Mouse (Mus musculus): Measurements from ENCODE around the gene Nptxr. TPM values are rescaled to one million over a fixed set of nuclear protein-coding genes. Genes with fewer than 3 reads are reported as not detected.

Nptxr gene
- polyA plus RNA-seq, 1 experiment from 2014 or later, result 1.2 TPM

DNA sequence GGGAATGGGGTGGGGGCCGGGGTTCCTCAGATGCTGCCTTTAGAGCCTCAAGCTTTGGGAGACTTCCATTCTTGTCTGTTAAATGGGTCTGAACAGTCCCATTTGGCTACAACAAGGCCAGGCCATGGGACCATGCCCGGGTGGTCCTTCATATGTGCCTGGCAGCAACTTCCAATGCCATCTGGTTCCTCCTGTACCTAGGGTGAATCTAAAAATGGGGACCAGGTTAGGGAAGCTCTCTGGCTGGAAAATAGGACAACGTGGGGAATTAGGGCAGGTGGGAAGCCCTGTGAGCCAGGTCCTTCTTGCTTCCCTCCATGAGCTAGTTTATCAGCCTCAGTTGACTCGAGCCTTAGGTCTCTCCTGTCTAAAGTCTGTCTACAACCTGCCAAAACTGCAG, 6.4 kb upstream of the Nptxr start:
- no peak overlapping the region for H3K4me3 ChIP-seq (ENCODE audit: low read depth, low read length)
- no peak overlapping the region for H3K27ac ChIP-seq (ENCODE audit: low read length)
- H3K36me3 ChIP-seq (ENCODE audit: insufficient read depth, low read length), result no peaks in the 10 kb centered on the region
- 59% methylated on average over 4 of the region's 4 CpGs for WGBS
- no peak for DNase-seq (ENCODE audit: low spot score)
- TF ChIP-seq CTCF (IDR thresholded peaks at IDR 0.05) (no peak), EP300 (IDR thresholded peaks at IDR 0.05) (no peak)
- no peaks in the 10 kb centered on the region for H3K9me3 ChIP-seq (ENCODE audit: low read length)
- ATAC-seq, result no peak
- H3K4me2 ChIP-seq (replicated peaks; ENCODE audit: low read depth, low read length), result no peak overlapping the region
- peaks cover 17% of the 10 kb centered on the region; the same call in 1 of the 2 replicates for H3K27me3 ChIP-seq (replicated peaks; ENCODE audit: insufficient read depth, low read length)
- H3K9ac ChIP-seq (replicated peaks; ENCODE audit: low read depth), result no peak overlapping the region
- H3K4me1 ChIP-seq (ENCODE audit: insufficient read depth, low read depth, low read length), result no peaks in the 10 kb centered on the region

DNA sequence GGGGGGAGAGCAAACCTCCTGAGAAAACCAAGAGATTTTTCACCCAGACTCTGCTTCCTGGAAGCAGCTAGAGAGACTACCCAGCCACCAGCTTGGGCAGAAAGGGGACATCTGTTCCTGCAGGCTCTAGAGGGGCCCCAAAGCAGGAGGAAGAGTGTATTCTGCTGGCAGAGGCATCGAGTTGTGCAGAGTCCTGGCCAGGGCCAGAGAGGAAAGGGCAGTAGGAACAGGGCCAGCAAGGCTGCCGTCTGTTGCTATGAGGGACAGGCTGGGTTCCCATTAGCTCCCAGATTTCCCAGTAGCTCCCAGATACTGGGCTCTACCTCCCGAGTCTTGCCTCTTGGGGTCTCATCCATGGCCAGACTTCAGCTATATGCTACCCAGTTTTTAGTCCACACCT, 5.5 kb upstream of the Nptxr start:
- no peak overlapping the region for H3K4me2 ChIP-seq (replicated peaks; ENCODE audit: low read depth, low read length)
- H3K4me1 ChIP-seq (ENCODE audit: insufficient read depth, low read depth, low read length), result no peaks in the 10 kb centered on the region
- no peaks in the 10 kb centered on the region for H3K36me3 ChIP-seq (ENCODE audit: insufficient read depth, low read length)
- H3K4me3 ChIP-seq (ENCODE audit: low read depth, low read length), result no peak overlapping the region
- H3K9ac ChIP-seq (replicated peaks; ENCODE audit: low read depth), result no peak overlapping the region
- WGBS, result 38% methylated on average over 3 of the region's 3 CpGs
- TF ChIP-seq EP300 (IDR thresholded peaks at IDR 0.05), result no peak
- no peak for TF ChIP-seq CTCF (IDR thresholded peaks at IDR 0.05)
- DNase-seq (ENCODE audit: low spot score), result no peak
- no peak overlapping the region for H3K27ac ChIP-seq (ENCODE audit: low read length)
- no peak for ATAC-seq
- peaks cover 27% of the 10 kb centered on the region for H3K27me3 ChIP-seq (replicated peaks; ENCODE audit: insufficient read depth, low read length)
- no peaks in the 10 kb centered on the region for H3K9me3 ChIP-seq (ENCODE audit: low read length)

DNA sequence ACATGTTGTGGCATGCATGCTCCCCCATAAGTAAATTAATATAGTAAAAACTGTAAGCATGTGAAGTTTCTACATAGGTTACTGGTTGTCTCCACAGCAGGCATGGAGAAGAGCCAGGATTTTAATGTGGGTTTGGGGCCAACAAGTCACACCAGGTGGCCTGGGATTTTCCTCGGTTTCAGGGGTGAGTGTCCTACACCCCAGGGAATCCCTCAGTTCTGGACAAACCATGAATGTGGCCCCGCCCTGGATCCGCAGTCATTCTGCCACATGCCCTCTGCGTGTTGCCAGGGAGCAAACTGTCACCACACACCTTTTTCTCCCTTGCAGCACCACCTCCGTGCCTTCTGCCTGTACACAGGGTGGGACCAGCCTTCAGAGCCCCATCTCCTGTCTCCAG, 4.1 kb upstream of the Nptxr start:
- ATAC-seq (no peak), DNase-seq (ENCODE audit: low spot score) (no peak)
- H3K4me3 ChIP-seq (ENCODE audit: low read depth, low read length), result no peak overlapping the region
- no peaks in the 10 kb centered on the region for H3K36me3 ChIP-seq (ENCODE audit: insufficient read depth, low read length)
- H3K4me1 ChIP-seq (ENCODE audit: insufficient read depth, low read depth, low read length), result peaks cover 3% of the 10 kb centered on the region; the same call in 1 of the 2 replicates
- no peak overlapping the region for H3K27ac ChIP-seq (ENCODE audit: low read length)
- 44% methylated on average over 5 of the region's 5 CpGs for WGBS
- H3K4me2 ChIP-seq (replicated peaks; ENCODE audit: low read depth, low read length), result no peak overlapping the region
- TF ChIP-seq EP300 (IDR thresholded peaks at IDR 0.05) (no peak), CTCF (IDR thresholded peaks at IDR 0.05) (no peak)
- H3K9ac ChIP-seq (replicated peaks; ENCODE audit: low read depth), result no peak overlapping the region
- no peaks in the 10 kb centered on the region for H3K9me3 ChIP-seq (ENCODE audit: low read length)
- peaks cover 37% of the 10 kb centered on the region for H3K27me3 ChIP-seq (replicated peaks; ENCODE audit: insufficient read depth, low read length)

DNA sequence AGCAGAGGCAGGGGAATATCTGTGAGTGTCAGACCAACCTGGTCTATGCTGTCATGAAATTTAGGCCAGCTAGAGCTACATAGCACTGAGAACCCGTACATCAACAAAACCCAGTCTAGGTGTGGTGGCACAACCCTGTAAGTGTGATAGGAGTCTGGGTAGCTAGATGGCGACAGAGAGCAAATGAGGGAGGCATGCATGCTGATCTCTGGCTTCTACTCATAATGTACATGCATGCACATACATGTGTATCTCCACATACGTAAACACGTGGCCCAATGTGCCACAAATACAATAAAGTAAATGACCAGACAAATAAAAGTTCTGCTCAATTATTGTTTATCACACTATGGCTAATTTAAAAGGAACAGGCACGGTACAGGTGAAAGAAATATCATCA, 3.5 kb upstream of the Nptxr start:
- peaks cover 6% of the 10 kb centered on the region; the same call in 1 of the 2 replicates for H3K4me1 ChIP-seq (ENCODE audit: insufficient read depth, low read depth, low read length)
- no peak overlapping the region for H3K27ac ChIP-seq (ENCODE audit: low read length)
- H3K4me2 ChIP-seq (replicated peaks; ENCODE audit: low read depth, low read length), result no peak overlapping the region
- no peak for ATAC-seq
- peaks cover 42% of the 10 kb centered on the region for H3K27me3 ChIP-seq (replicated peaks; ENCODE audit: insufficient read depth, low read length)
- TF ChIP-seq CTCF (IDR thresholded peaks at IDR 0.05), result peak; percentile 86
- no peak for TF ChIP-seq EP300 (IDR thresholded peaks at IDR 0.05)
- no peaks in the 10 kb centered on the region for H3K36me3 ChIP-seq (ENCODE audit: insufficient read depth, low read length)
- 22% methylated on average over 5 of the region's 5 CpGs for WGBS
- peak; percentile 61 for DNase-seq (ENCODE audit: low spot score)
- no peak overlapping the region for H3K9ac ChIP-seq (replicated peaks; ENCODE audit: low read depth)
- H3K9me3 ChIP-seq (ENCODE audit: low read length), result no peaks in the 10 kb centered on the region
- H3K4me3 ChIP-seq (ENCODE audit: low read depth, low read length), result no peak overlapping the region

DNA sequence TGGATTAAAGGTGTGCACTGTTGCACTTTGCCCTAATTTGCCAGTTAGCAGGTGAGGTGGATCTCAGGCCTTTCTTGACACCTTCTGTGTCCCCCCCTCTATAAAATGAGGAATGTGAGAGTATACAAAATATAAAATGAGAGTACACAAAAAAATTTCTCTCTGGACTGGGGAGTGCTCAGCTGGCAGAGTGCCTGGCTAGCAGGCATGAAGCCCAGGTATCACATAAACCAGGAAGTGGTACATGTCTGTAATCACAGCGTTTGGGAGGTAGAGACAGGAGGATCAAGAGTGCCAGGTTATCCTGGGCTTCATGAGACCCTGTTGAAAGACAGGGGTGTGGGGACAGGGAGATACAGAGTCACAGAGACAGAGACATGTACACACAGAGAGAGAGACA, 2.5 kb upstream of the Nptxr start:
- Histone ChIP-seq H3K36me3 (ENCODE audit: insufficient read depth, low read length) (no peaks in the 10 kb centered on the region), H3K4me1 (ENCODE audit: insufficient read depth, low read depth, low read length) (peaks cover 6% of the 10 kb centered on the region; the same call in 1 of the 2 replicates), H3K27me3 (replicated peaks; ENCODE audit: insufficient read depth, low read length) (peaks cover 52% of the 10 kb centered on the region), H3K27ac (ENCODE audit: low read length) (no peak overlapping the region), H3K4me2 (replicated peaks; ENCODE audit: low read depth, low read length) (no peak overlapping the region), H3K9ac (replicated peaks; ENCODE audit: low read depth) (no peak overlapping the region), H3K4me3 (ENCODE audit: low read depth, low read length) (no peak overlapping the region), H3K9me3 (ENCODE audit: low read length) (no peaks in the 10 kb centered on the region)
- TF ChIP-seq EP300 (IDR thresholded peaks at IDR 0.05) (no peak), CTCF (IDR thresholded peaks at IDR 0.05) (no peak)
- ATAC-seq (no peak), DNase-seq (ENCODE audit: low spot score) (no peak)
- WGBS, result 24% methylated on average over 1 of the region's 1 CpGs

DNA sequence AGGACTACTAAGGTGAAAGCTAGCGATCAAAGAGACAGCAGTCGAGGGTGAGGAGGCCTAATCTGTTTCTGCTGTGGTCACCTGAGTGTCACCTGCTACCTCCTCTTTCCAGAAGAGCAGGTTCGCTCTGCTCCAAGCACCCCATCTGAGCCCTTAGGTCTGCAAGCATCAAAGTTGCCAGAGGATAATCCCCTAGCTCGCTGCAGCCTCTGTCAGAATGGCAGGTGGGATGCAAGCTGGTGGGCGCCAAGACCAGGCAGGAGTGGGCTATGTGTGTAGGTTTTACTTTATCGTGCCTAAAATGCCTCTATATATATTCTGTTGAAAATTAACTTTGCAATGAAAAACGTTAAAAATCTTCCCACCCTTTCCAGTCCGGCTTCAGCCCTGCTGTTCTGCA, 680 bp upstream of the Nptxr start:
- H3K27ac ChIP-seq (ENCODE audit: low read length), result no peak overlapping the region
- H3K4me2 ChIP-seq (replicated peaks; ENCODE audit: low read depth, low read length), result no peak overlapping the region
- no peak overlapping the region for H3K9ac ChIP-seq (replicated peaks; ENCODE audit: low read depth)
- DNase-seq (ENCODE audit: low spot score), result no peak
- WGBS, result 21% methylated on average over 8 of the region's 8 CpGs
- no peak overlapping the region for H3K4me3 ChIP-seq (ENCODE audit: low read depth, low read length)
- no peaks in the 10 kb centered on the region for H3K36me3 ChIP-seq (ENCODE audit: insufficient read depth, low read length)
- TF ChIP-seq CTCF (IDR thresholded peaks at IDR 0.05), result no peak
- TF ChIP-seq EP300 (IDR thresholded peaks at IDR 0.05), result no peak
- H3K9me3 ChIP-seq (ENCODE audit: low read length), result no peaks in the 10 kb centered on the region
- H3K27me3 ChIP-seq (replicated peaks; ENCODE audit: insufficient read depth, low read length), result peaks cover 53% of the 10 kb centered on the region
- peaks cover 6% of the 10 kb centered on the region; the same call in 1 of the 2 replicates for H3K4me1 ChIP-seq (ENCODE audit: insufficient read depth, low read depth, low read length)
- ATAC-seq, result no peak

Measured in lung, postnatal 0 days (tissue).